Mouse (Mus musculus) mouse embryonic stem cell (cell line): ENCODE measurements around the gene Klc1.

Experiments
- in situ Hi-C, 2 experiments: fragments of 300-500 bp; cut with MboI; formaldehyde crosslinking; loops; 1 replicate in 1 of 2; 3 replicates in 1 of 2; pipeline ENCODE4 v1.14.3; 2019 to 2020; ENCODE audit warnings: low sequenced_read_pairs in 2 of 2, low pct_unique_long_range_greater_than_20kb in 1 of 2, mixed read lengths in 1 of 2; ENCODE audit not compliant: unreplicated experiment in 1 of 2

Klc1 gene

DNA sequence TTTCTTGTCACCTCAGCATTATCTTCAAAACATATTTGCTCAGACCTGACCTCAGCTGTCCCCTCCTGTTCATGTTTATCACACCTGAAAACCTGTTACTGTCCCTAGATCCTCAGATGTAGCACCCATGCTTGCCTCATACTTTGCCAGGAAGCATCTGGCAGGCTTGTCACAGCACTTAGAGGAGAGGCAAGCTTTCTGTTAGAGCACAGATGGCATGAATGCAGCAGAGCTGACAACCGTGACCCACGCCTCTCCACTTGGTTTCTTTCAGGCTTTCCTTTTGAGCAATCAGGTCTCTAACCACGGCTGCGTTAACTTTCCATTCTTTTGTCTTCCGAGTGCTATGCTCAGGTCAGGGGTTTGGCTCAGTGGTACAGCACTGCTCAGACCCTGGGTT, 70.8 kb downstream of the Klc1 start:
- in situ Hi-C loops = no loop called here

DNA sequence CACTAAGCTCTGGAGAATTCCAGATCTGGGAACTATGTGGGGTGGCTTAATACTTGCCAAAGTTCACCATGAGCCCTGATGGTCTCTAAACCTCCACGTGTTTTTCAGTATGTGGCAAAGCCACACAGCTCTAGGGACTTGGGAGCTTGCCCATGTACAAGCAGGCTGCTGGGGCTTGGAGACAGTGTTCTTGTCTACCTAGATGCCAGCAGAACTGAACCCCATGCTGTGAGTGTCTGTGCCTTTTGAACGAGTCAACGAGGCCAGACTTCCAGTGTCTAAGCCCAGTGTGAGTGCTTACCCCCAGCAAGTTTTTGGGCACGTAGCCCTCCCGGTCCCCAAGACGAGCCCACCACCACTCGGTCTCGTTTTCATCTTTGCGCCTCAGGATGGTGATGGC, 71.3 kb downstream of the Klc1 start:
- in situ Hi-C loops = no loop called here

DNA sequence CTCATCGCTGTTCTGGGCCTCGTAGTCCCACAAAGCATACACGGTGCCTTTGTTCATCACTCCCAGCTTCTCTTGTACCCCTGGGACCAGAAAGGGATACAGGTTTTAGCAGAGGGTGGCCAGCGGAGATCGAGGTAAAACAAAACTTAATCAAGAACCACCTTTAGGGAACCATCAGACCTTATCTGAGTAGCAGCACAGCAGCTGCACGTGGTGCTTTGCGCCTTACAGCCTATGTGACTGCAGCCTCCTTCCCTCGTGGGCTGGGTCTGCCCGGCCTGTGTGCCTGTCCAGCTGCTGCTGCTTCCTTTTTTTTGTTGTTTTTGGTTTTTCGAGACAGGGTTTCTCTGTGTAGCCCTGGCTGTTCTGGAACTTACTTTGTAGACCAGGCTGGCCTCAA, 71.7 kb downstream of the Klc1 start:
- in situ Hi-C loops = no loop called here

DNA sequence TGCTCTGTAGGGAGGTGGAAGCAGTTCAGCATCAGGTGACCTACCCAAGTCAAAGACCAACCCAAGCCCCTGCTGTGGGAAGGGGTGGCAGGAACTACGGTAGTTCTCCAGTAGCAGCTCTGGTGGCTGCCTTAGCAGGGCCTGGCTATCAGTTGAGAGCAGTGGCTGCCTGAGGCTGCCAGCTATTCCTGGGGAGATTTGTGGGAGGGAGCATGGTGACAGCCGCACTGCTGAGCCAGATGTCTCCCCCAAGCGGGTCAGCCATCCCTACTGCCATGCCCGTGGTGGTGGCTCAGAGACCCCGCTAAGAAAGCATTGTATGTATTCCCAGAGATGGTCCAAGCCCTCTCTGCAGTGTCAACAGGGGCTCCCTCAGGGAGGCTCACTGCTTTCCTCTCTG, 74.0 kb downstream of the Klc1 start:
- in situ Hi-C loops = no loop called here

DNA sequence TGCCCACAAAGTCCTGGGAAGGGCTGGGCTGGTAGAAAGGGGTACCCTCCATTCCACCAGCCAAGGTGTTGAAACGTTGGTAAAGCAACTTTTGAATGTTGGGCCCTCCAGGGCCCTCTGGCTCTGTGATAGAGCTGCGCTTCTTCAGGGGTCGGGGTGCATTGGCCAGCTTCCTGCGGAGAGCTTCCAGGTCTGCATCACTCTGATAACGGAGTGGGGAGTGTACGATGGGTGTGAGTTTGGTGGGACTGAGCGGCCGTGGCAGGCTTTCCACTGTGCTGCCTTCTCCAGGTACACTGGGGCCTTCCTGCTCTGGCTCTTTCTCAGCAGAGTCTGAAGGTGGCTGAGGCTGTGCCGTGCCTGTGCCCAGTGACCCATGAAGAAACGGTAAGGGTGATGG, 74.8 kb downstream of the Klc1 start:
- in situ Hi-C loops = no loop called here

DNA sequence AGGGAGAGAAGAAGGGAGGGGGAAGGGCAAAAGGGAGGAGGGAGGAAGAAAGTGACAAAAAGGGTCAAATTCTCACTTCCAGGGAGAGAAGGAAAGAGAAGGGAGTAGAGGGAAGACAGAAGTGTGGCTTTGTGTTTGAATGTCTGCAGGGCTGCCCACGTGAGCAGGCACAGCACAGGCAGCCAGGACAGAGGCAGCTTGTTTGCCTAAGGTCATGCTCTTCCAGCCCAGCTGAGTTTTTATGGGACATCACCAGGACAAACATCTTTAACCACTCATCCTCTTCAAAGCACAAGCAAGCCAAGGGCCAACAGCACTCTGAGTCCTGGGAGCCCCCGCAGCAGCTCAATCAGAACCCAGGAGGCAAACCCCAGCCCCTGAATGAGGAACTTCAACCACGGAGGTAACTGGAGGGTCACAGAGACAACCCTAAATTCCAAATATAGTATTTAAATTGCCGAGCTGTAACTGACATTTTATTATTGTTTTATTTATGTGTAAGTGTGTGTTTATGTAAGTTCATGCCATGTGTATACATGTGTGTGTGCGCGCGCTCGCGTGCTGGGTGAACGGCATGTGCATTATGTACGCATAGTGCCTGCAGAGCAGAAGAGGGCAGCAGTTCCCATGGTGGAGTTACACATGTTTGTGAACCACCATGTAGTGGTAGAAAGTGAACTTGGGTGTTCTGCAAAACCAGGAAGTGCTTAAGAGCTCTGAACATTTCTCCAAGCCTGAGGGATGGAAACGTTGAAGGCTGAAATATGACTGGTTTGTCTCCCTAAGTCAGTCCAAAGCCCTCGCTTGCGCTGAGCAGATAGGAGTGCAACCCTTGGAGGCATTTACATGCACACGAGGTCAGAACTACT, 84.2 kb downstream of the Klc1 start:
- in situ Hi-C loops = no loop called here

DNA sequence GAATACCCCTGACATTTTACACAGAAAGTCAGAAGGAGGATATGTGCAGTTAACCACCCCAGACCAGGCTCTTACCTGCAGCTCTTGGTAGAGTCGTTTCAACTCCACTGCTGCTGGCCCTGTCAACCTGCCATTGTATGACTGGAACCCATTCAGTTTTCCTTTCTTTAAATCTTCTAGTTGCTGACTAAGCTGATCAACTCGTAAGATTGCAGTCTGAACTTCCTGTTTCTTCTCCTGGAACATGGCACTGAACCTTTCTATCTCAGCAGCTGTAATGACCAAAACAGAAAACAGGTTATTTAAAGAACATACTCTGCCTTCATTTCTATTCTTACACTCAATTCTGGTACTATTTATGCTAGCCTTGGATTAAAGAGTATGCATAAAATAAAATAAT, 84.8 kb downstream of the Klc1 start:
- in situ Hi-C loops = no loop called here

DNA sequence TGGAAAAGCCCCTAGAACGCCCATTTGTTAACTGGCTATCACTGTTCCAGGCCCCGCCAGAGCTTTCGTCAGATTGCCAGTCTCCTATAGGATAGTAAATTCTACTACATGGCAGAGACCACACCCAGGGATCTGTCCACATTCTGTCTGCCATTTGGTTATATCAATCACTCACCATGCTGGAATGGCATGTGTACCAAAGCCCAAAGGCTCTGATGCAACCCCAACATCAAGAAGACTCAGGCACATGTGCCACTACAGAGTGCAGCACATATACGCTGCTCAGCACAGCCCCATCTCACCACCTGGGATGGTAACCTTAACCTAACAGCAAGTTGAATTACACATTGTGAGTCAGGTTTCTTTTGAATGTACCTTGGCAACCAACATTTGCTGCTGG, 87.3 kb downstream of the Klc1 start:
- in situ Hi-C loops = loop anchor here in 1 of 2 experiments (5.0 kb wide), 1 partner anchor 69 kb away; no protein-coding TSS in a partner anchor

DNA sequence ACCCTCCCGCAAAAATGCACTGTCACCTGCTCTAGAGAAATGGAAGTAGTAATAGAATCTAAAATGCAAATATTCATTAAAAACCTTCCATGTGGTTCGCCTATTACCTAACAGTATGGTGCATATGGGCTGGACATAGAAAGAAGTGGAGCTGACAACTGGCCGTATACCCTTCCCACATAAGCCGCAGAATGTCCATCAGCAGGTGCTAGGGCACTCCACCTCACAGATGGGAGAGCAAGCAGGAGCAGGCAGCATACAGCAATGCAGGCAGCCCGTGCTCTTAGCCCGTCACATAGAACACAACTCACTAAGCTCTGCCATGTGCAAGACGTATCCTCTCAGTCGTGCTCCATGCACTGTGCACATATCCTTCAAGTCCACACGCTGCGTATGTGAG, 88.2 kb downstream of the Klc1 start:
- in situ Hi-C loops = loop anchor here in 1 of 2 experiments (5.0 kb wide), 1 partner anchor 70 kb away; no protein-coding TSS in a partner anchor

DNA sequence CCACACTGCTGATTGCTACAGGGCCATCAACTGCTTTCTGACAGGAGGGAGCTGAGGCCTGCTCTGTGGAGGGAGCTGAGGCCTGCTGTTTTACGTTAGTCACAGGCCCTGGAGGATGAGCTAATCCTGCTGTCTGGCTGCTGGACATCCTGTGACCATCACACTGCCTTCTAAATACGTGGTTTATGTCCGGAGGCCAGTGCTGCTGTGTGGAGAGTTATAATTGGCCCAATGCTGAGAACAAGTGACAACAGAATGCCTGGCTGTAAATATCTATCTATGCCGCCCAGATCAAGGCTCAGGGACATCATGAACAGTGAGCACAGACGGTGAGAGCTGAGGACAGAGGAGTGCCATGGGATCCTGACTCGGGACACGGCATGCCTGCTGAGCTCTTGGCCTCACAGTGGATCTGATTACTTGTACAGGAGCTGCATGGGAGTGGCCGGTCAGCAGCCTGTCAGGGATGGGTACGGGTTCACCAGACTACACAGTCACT, 89.7 kb downstream of the Klc1 start:
- in situ Hi-C loops = loop anchor here in 1 of 2 experiments (5.0 kb wide), 1 partner anchor 71 kb away; no protein-coding TSS in a partner anchor

DNA sequence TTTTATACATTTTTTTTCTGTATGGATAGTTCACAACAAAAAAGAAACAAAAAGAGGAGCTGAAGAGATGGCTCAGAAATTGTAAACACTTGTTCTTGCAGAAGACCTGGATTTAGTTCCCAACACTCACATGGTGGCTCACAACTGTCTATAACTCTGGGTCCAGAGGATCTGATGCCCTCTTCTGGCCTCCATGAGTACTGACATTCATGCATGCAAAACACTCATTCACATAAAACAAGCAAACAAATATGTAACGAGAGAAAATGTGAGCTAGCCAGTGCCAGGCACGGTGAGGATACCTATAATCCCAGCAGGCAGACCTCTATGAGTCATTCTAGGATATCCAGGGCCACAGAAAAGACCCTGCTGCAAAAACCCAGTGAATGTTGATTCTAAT, 92.6 kb downstream of the Klc1 start:
- in situ Hi-C loops = no loop called here

DNA sequence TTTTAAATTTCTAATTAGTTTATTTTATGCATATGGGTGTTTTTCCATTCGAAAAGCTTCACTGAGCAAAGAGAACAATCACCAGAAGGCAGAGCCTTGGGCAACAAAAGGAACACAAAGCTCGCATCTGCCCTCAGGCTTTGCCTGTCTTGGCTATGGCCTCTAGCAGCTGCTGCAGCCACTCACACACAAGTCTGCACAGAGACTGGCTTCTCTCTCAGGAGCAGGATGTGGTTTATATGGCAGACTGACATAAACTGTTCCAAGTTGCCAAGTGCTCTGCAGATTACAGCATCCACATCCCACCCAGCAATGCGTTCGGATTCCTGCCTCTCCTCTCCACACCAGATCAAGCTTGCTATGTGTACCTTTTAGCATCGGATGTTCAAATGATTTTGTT, 93.1 kb downstream of the Klc1 start:
- in situ Hi-C loops = no loop called here

DNA sequence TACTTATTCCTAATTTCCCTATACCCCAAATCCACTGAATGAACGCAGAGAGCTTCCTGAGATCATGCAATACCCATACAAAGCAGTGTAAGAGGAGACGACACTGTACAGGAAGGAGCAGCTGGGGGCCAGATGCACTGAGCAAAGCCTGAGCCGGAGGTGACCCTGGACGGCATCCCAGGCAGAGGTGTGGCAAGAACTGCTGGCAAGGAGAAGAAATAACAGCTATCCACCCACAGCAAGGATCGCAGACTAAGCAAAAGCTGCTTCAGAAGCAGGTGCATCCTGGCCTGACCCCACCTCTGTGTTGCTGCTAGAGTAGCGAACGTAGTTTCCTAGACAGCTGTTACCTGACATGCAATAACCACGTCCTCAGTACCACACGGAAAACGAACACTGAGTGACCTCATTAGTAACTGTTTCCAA, 94.4 kb downstream of the Klc1 start:
- in situ Hi-C loops = no loop called here

DNA sequence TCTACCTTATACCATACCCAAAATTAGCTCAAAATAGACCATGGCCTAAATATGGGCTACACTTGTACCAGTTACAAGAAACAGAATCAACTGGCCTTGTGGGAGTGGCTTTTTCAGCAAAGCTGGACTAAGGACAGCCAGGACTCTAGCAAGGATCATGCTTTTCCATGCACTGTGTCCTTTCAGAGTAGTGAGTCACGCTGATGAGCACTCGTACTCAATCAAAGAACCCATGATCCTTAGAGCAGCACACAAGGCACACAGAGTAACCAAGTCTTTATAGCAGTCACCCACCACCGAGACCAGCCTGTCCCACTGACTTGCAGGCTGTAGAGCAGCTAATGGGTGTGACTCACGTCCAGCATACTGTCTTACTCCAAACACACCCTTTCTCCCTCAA, 94.9 kb downstream of the Klc1 start:
- in situ Hi-C loops = no loop called here

DNA sequence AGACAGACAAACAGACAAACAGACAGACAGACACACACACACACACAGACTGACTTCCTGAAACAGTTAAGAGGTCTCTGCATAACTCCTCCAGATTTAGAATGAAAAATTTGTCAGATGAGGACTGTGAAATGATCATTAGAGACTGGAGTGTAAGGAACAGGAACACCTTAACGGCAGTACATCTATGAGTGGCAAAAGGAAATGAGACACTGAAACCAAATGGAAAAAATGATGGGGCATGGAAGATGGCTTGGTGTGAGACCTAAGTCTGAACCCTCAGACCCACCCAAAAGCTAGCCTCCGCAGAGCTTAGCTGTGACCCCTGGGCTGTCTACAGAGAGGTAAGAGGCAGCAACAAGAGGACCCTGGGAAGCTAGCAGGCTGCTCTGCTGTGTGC, 96.8 kb downstream of the Klc1 start:
- in situ Hi-C loops = no loop called here
